Mouse (Mus musculus) adipocyte (in vitro differentiated cells): ENCODE results near the gene Reep6.

Experiments used
- DNase-seq: peaks from one replicate; pipeline ENCODE4 v3.0.0-alpha.2; 2016; ENCODE audit warnings: low spot score

The Reep6 gene

GRCm38 (mm10) chr10:80356001-80356682 lies 26.4 kb downstream of the Reep6 start, which contains the start of gene Plk5:
Gene Plk5, plus strand, starts transcription at chr10:80356459.
- no peak for DNase-seq

GRCm38 (mm10) chr10:80356737-80357136 lies 27.0 kb downstream of the Reep6 start:
- no peak for DNase-seq

GRCm38 (mm10) chr10:80357336-80357735 lies 27.6 kb downstream of the Reep6 start:
- DNase-seq, result no peak

DNA sequence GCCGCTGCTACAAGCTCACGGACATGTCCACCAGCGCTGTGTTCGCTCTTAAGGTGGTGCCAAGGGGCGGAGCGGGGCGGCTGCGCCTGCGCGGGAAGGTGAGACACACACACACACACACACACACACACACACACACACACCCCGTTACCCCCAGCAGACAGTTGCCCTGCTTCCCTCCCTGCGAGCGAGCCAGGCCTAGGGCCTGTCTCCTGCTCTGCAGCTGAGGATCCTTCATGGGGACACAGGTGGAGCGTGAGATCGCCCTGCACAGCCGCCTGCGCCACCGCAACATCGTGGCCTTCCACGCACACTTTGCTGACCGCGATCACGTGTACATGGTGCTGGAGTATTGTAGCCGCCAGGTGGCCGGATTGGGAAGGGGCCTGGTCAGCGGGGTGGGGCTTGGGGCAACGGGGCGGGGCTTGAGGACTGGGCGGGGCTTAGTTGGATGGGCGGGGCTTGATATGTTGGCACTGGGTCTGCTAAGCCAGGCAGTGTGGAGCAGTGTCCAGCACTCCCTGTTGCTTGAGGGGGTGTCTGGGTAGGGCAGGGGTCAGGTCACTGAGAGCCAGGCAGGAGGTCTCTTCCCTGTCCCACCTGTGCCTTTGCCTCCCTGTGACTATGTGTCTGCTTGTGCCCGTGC lies 28.4 kb downstream of the Reep6 start:
- no peak for DNase-seq

DNA sequence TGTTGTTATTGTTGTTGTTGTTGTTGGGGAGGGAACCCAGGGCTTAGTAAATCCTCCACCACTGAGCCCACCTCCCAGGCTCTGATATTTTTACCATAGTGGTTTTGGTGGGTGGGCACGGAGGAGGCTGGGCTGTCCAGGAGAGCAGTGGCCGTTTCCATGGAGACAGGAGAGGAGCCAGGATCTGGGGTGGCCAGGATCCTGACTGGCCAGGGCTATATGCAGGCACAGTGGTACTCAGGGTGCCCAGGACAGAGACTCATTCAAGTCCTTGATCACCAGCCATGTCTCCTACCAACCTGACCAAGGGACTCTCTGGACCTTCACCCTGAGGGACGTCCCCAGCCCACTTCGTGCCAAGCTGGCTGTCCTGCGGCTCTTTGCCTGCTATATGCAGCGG lies 34.0 kb downstream of the Reep6 start:
- DNase-seq, result no peak

DNA sequence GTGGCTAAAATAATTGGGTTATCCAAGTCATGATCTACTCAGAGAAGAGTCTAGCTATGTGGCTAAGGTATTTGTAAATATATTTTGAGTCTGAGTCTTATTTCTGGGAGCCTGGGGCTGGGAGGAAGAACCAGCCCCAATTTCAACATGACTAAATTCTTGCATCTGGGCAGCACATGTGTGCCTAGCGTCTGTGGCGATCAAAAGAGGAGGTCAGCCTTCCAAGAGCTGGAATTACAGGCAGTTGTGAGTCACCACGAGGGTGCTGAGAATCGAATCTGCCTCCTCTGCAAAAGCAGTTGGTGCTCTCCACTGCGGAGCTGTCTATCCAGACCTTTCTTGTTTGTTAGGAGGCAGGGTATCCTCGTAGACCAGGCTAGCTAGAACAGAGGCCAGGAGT lies 36.0 kb downstream of the Reep6 start:
- DNase-seq, result no peak

DNA sequence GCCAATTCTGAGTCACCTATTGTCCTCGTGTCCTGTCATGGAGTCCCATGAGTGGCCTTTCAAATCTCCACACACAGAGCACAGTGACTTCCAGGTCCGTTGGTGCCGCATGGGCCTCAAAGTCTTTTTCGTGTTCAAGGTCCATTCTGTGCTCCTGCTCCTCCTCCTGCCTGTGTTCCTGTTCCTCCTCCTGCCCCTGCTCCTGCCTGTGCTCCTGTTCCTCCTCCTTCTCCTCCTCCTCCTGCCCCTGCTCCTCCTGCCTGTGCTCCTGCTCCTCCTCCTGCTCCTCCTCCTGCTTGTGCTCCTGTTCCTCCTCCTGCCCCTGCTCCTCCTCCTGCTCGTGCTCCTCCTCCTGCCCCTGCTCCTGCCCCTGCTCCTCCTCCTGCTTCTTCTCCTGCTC lies 38.2 kb downstream of the Reep6 start:
- DNase-seq, result no peak

GRCm38 (mm10) chr10:80368392-80368791 lies 38.6 kb downstream of the Reep6 start:
- DNase-seq, result no peak

DNA sequence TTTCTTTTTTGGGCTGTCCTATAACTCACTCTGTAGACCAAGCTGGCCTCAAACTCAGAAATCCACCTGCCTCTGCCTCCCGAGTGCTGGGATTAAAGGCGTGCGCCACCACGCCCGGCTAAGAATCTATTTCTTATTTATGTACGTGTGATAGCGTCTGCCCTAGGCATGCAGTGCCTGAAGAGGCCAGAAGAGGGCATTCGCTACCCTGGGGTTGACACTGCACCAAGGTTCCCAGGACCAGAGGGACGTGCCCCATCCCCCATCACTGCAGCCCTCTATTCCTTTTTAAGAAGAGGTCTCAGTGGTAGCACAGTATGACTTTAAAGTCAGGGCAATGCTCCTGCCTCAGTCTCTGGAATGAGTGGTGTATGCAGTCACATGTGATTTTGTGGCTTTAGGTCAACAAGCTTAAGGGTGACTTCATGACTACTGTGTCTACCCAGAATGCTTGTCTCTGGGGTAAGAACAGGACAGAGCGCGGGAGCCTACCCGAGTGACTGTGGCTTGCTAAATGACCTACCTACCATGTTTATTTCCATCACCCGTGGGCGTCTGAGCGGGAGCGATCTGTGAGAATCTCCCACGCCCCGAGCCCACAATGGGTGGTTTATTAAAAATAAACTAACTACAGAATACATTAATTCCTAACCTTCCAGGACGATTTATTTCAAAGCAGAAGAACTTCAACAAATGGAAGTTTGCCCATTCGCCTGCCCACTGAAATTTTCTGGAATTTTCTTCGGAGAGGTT lies 40.4 kb downstream of the Reep6 start:
- DNase-seq, result no peak

DNA sequence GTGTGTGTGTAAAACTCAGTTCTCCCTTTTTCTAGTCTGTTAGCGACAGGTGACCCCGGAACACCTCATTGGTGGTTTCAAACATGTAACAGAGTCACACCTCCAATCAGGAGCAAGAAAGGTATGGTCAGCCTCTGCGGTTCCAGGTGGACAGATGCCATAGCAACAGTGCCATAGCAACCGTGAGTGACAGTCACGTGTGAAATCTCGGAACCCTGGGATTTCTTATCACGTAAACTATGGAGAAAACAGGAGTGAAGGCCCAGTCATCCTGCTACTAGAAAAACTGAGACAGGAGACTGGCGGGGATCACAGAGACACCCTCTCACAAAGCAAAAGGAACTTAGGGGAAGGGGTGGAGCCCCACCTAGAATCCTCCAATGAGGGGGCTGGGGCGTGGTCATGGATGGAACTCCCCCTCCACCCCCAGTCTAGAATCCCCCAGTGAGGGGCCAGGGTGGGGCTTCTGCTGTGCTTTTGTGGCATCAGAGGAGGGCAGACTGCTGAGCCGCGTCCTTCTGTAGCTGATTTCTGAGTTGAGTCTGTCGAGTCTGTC lies 41.7 kb downstream of the Reep6 start:
- no peak for DNase-seq

DNA sequence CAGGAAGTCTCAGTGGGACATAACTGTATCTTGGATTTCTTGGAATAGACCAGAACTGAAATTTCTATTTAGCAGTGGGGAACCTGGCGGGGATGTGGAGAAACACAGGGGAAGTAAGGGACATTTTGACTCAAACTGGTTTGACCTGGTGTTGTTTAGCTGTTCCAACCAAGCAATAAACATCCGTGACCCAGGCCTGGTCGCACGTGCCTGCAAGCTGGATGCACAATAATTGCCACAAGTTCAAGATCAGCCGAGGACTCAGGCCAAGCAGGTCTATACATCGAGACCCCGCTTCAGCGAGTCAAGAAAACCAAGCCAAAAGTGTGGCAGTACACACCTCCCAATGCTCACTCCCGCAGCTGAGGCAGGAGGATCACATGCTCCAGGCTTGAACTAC lies 42.2 kb downstream of the Reep6 start:
- DNase-seq, result no peak

DNA sequence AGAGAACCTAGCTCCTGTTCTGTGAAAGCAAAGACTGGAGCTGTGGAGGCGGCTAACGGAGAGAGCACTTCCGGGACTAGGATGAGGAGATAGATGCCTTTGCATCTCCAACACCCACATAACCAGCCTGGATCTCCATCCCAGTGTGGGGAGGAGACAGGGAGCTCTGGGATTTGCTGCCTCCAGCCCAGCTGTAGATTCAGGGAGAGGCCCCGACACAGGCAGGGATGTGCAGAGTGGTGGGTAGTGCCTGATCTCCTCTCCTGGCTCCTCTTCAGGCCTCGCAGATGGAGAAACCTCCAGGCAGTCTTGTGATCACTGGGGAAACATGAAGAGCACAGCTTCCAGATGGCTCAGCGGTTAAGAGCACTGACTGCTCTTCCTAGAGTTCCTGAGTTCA lies 43.0 kb downstream of the Reep6 start:
- DNase-seq, result no peak

- no peak for DNase-seq
These were observed 44.3 kb downstream of the Reep6 start for GRCm38 (mm10) chr10:80374063-80374462.

DNA sequence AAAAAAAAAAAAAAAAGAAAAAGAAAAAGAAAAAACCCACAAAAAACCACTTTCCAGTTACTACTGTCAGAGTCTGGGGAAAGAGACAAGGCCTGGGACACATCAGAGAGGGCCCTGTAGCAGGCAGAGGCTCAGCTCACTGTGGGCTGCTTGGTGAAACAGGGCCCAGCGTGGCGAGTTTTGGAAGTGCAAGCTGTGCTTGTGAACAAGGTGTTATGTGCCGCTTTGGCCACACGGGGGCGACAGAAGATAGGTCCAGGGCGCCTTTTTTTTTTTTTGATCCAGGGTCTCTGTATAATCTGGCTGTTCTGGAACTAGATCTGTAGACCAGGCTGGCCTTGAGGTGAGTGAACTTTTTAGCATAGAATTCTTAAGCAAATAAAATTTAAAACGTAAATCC lies 46.4 kb downstream of the Reep6 start:
- peak; percentile 95 for DNase-seq

DNA sequence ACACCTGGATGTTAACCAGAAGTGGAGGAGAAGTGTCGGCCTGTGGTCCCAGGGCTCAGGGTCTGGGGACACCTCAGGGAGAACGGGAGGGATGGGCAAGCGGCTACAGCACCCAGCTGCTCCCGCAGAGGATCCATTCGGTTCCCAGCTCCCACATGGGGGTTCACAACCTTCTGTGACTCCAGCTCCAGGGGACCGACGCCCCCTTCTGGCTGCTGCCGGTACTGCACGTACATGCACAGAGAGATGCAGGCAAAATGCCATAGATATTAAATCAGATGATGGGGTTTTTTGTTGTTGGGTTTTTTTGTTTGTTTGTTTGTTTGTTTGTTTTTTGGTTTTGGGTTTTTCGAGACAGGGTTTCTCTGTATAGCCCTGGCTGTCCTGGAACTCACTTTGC lies 48.0 kb downstream of the Reep6 start:
- DNase-seq, result no peak

- DNase-seq, result no peak
These were observed 53.0 kb downstream of the Reep6 start for GRCm38 (mm10) chr10:80382641-80383365.

GRCm38 (mm10) chr10:80383431-80383830 lies 53.7 kb downstream of the Reep6 start:
- no peak for DNase-seq

GRCm38 (mm10) chr10:80384115-80384639 lies 54.4 kb downstream of the Reep6 start:
- no peak for DNase-seq

GRCm38 (mm10) chr10:80384709-80385108 lies 55.0 kb downstream of the Reep6 start:
- DNase-seq, result no peak

DNA sequence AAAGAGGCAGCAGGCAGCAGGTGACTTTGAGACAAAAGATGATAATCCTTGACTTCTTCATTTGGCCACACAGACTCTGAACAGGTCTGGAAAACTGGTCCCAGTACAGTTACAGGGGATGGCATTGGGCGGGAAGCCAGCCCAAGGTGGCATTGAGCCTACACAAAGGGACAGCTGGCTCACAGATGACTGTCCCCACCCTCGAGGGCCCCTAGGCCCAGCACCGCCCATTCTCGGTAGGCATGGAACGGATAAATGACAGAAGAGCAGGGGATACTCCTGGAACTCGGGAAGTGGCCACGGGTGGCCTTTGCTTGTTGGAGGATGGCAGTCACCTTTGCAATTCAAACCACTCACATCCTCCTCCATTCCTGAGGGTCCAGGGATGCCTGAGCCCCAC lies 55.6 kb downstream of the Reep6 start:
- DNase-seq, result no peak
